ENCODE assay signal across 8 mouse cellular contexts in the genomic region with DNA sequence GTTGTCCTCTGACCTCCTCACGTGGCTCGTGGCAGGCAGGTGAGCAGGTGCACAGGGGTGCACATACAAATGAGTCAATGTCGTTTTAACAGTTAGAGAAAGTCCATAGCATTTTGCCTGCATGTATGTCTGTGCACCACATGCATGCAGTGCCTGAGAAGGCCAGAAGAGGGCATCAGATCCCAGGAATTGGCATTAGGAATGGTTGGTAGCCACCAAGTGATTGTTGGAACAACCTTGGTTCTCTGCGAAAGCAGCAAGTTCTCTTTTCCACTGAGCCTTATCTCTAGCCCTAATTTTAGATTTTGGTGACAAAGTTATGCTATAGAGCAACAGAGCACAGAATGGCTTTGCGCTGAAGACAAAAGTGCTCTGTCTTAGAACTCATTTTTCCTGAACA. TPM values are rescaled to one million over a fixed set of nuclear protein-coding genes. Genes with fewer than 3 reads are reported as not detected.
A peak's percentile ranks its signal among the peaks of the same experiment; 100 is the strongest.
DNase-seq lines count a peak whose midpoint lies in the region; ATAC-seq and TF ChIP-seq lines count a peak whose summit lies in the region.
"Had no signal": no experiment of that assay in that cellular context is flagged by ENCODE, and none has a peak within 500 bp of the region (broad histone marks: within the 10 kb centered on the region; RNA-seq: fewer than 3 reads in every experiment).

No protein-coding gene starts in this region.

- no peak for TF ChIP-seq POLR2A in small intestine, adult 2 months (IDR thresholded peaks at IDR 0.05; ENCODE audit: low read depth, low read length)

- no peak for ATAC-seq in midbrain, embryonic 14.5 days (ENCODE audit: low FRiP score, low TSS enrichment)
- ATAC-seq in midbrain, embryonic 16.5 days = no peak
- no peak for ATAC-seq in forebrain, postnatal 0 days

- H3K9me3 ChIP-seq in midbrain, embryonic 14.5 days (ENCODE audit: control insufficient read depth, low read length) = no peaks in the 10 kb centered on the region
- no peaks in the 10 kb centered on the region for H3K9me3 ChIP-seq in midbrain, embryonic 16.5 days (replicated peaks; ENCODE audit: control insufficient read depth, low read length, poor library complexity, severe bottlenecking)
- no peaks in the 10 kb centered on the region for H3K9me3 ChIP-seq in forebrain, postnatal 0 days (ENCODE audit: low read length)
- H3K9me3 ChIP-seq: stomach, embryonic 15.5 days had no signal

- peak; percentile 81 for DNase-seq in midbrain, embryonic 14.5 days
- peak; percentile 83 for DNase-seq in adrenal gland, postnatal 14 days
- peak; percentile 82 for DNase-seq in forebrain, postnatal 0 days
- DNase-seq in kidney, postnatal 10 days = peak; percentile 87
- peak; percentile 38 to 48 for DNase-seq in lung, adult 18-20 months

- H3K4me2 ChIP-seq in midbrain, embryonic 14.5 days (ENCODE audit: low read length) = no peak overlapping the region
- no peak overlapping the region for H3K4me2 ChIP-seq in midbrain, embryonic 16.5 days (ENCODE audit: low read length)
- H3K4me2 ChIP-seq in forebrain, postnatal 0 days (ENCODE audit: low read depth) = no peak overlapping the region
- H3K4me2 ChIP-seq: stomach, embryonic 15.5 days had no signal

- H3K4me1 ChIP-seq in midbrain, embryonic 14.5 days (ENCODE audit: control insufficient read depth, insufficient read depth, low read length) = no peaks in the 10 kb centered on the region
- no peaks in the 10 kb centered on the region for H3K4me1 ChIP-seq in midbrain, embryonic 16.5 days (ENCODE audit: control insufficient read depth, insufficient read depth, low read length)
- no peaks in the 10 kb centered on the region for H3K4me1 ChIP-seq in forebrain, postnatal 0 days (ENCODE audit: insufficient read depth)
- H3K4me1 ChIP-seq in small intestine, adult 2 months (ENCODE audit: control insufficient read depth, insufficient read depth, insufficient read length, low read length) = no peaks in the 10 kb centered on the region
- H3K4me1 ChIP-seq: stomach, embryonic 15.5 days had no signal

- no peak overlapping the region for H3K4me3 ChIP-seq in midbrain, embryonic 14.5 days (replicated peaks; ENCODE audit: low read depth, low read length)
- no peak overlapping the region for H3K4me3 ChIP-seq in midbrain, embryonic 16.5 days (ENCODE audit: low read depth, low read length)
- H3K4me3 ChIP-seq in forebrain, postnatal 0 days (ENCODE audit: low read depth, low read length) = no peak overlapping the region
- H3K4me3 ChIP-seq in small intestine, adult 2 months (ENCODE audit: low read depth, low read length) = no peak overlapping the region
- H3K4me3 ChIP-seq: stomach, embryonic 15.5 days had no signal

- H3K27ac ChIP-seq in midbrain, embryonic 14.5 days (replicated peaks; ENCODE audit: low read depth, low read length) = no peak overlapping the region
- H3K27ac ChIP-seq in midbrain, embryonic 16.5 days (ENCODE audit: low read length) = no peak overlapping the region
- no peak overlapping the region for H3K27ac ChIP-seq in forebrain, postnatal 0 days (ENCODE audit: low read depth, low read length)
- no peak overlapping the region for H3K27ac ChIP-seq in small intestine, adult 2 months (ENCODE audit: insufficient read depth, low read depth, low read length)
- H3K27ac ChIP-seq: stomach, embryonic 15.5 days had no signal

- peak; percentile 93 for TF ChIP-seq CTCF in forebrain, postnatal 0 days (IDR thresholded peaks at IDR 0.05; ENCODE audit: low read depth)
- peak; percentile 47; the same call in 1 of the 2 replicates for TF ChIP-seq CTCF in small intestine, adult 2 months (IDR thresholded peaks at IDR 0.05; ENCODE audit: extremely low read depth, insufficient read length, insufficient replicate concordance, low read depth, low read length)

- no peaks in the 10 kb centered on the region for H3K27me3 ChIP-seq in midbrain, embryonic 14.5 days (ENCODE audit: control insufficient read depth, insufficient read depth, low read length)
- H3K27me3 ChIP-seq in midbrain, embryonic 16.5 days (ENCODE audit: control insufficient read depth, insufficient read depth, low read depth, low read length) = no peaks in the 10 kb centered on the region
- no peaks in the 10 kb centered on the region for H3K27me3 ChIP-seq in forebrain, postnatal 0 days (ENCODE audit: insufficient read depth, low read length)
- H3K27me3 ChIP-seq in small intestine, adult 2 months (ENCODE audit: control insufficient read depth, insufficient read depth, low read length) = no peaks in the 10 kb centered on the region
- H3K27me3 ChIP-seq: stomach, embryonic 15.5 days had no signal

- H3K9ac ChIP-seq in midbrain, embryonic 14.5 days (replicated peaks; ENCODE audit: low read length) = no peak overlapping the region
- H3K9ac ChIP-seq in midbrain, embryonic 16.5 days (ENCODE audit: low read depth, low read length) = no peak overlapping the region
- H3K9ac ChIP-seq in forebrain, postnatal 0 days = no peak overlapping the region
- H3K9ac ChIP-seq: stomach, embryonic 15.5 days had no signal

- 79% methylated on average over 5 of the region's 5 CpGs for WGBS in midbrain, embryonic 14.5 days
- WGBS in midbrain, embryonic 16.5 days = 77% methylated on average over 5 of the region's 5 CpGs
- 68% methylated on average over 5 of the region's 5 CpGs for WGBS in forebrain, postnatal 0 days
- WGBS in small intestine, adult 2 months = 76% methylated on average over 5 of the region's 5 CpGs

- peaks cover 34% of the 10 kb centered on the region for H3K36me3 ChIP-seq in midbrain, embryonic 14.5 days (ENCODE audit: control insufficient read depth, insufficient read depth, low read length)
- peaks cover 8% of the 10 kb centered on the region; the same call in 1 of the 2 replicates for H3K36me3 ChIP-seq in midbrain, embryonic 16.5 days (ENCODE audit: control insufficient read depth, insufficient read depth, low read length)
- H3K36me3 ChIP-seq in forebrain, postnatal 0 days (ENCODE audit: insufficient read depth) = peaks cover 9% of the 10 kb centered on the region
- peaks cover 22% of the 10 kb centered on the region for H3K36me3 ChIP-seq in small intestine, adult 2 months (ENCODE audit: control insufficient read depth, insufficient read depth, low read length)

RNA-seq across cellular contexts. Expression of a gene that starts 16.7 kb away (rescaled TPM):
- 3.7 and 5.6 TPM in 2 replicates for polyA plus RNA-seq in midbrain, embryonic 14.5 days (2014; fragmentation: Nextera tagmentation; extraction: Ambion mirVana)
- polyA plus RNA-seq in midbrain, embryonic 16.5 days (2015; fragmentation: Nextera tagmentation; extraction: Ambion mirVana) = 6.1 and 6.3 TPM in 2 replicates
- total RNA-seq in adrenal gland, postnatal 14 days (2021) = 8.4 and 9.7 TPM in 2 replicates
- total RNA-seq in forebrain, postnatal 0 days (2014; rRNA removed) = 5.3 and 7.5 TPM in 2 replicates
- 2.3 and 3.8 TPM in 2 replicates for polyA plus RNA-seq in forebrain, postnatal 0 days (2015; fragmentation: Nextera tagmentation; extraction: Ambion mirVana)
- polyA plus RNA-seq in small intestine, adult 2 months (2012; rRNA removed) = 1.2 and 2.1 TPM in 2 replicates
